Mouse (Mus musculus) cerebellum, adult 9-11 months (tissue): ENCODE measurements around the gene Ptgs1.
"Not testable (repeated sequence)": the region's sequence is repeated elsewhere in the genome, so short reads cannot be mapped to it uniquely, and the experiment has no call there.

Experiments
- DNase-seq: peaks from one replicate; pipeline ENCODE4 v3.0.0; 2022

The Ptgs1 gene

DNA sequence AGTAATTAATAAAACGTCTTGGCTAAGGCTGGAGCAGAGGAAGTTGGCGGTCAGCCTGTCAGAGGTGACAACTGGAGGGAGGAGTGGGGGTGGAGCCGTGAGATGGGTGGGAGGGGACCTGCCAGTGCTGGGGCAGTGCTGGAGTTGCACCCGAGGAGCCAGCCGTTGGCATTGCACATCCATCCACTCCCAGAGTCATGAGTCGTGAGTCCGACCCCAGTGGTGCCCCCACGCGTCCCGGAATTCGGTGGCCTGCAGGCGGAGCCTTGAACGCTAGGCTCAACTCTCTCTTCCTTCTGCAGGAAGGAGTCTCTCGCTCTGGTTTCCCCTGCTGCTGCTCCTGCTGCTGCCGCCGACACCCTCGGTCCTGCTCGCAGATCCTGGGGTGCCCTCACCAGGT, at the start of gene Ptgs1:
TSS of gene Ptgs1 (plus strand) at position 61 of the 400 bp plus-strand sequence.
- DNase-seq = no peak

DNA sequence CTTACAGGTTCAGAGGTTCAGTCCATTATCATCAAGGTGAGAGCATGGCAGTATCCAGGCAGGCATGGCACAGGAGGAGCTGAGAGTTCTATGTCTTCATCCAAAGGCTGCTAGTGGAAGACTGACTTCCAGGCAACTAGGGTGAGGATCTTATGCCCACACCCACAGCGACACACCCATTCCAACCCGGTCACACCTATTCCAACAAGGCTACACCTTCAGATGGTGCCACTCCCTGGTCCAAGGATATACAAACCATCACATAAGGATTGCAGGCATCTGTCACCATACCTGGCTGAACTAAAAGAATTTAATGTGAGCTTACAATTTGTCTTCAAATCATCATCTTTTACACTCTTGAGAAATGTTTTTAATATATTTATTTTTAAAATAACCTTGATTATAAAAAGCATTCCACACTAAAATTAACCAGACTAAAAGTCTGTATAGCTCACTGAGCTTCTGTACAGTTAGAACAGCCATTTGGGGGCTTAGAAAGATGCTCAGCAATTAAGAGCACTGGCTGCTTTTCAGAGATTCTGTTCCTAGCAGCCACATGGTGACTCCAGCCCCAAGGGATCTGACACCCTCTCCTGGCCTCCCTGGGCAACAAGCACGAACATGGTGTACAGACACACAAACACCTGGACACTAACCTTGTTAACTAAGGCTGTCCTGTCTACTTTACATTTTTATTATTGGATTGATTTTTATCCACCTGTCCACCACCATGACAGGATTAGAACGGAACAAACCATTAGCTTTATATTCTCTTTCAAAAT, 48.4 kb upstream of the Ptgs1 start:
- not testable (repeated sequence) for DNase-seq

DNA sequence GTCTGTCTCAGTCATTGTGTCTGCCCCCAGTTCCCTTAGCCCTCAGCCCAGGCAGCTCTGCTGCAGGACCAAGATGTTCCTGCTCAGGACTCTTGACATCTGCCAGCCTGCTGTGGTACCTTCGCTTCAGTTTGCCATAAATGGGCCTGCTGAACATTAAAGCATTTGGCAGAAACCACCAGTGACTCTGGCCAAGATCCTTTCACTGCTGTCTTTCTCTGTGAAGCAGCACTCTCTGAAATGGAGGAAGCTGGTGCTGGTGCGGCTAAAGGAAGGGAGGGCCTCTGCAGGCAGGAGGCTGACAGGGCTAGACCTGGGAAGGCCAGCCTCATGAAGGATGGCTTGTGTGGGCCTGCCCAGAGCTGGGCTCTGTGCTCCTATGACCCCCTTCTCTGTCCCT, 46.9 kb upstream of the Ptgs1 start:
- DNase-seq = no peak

DNA sequence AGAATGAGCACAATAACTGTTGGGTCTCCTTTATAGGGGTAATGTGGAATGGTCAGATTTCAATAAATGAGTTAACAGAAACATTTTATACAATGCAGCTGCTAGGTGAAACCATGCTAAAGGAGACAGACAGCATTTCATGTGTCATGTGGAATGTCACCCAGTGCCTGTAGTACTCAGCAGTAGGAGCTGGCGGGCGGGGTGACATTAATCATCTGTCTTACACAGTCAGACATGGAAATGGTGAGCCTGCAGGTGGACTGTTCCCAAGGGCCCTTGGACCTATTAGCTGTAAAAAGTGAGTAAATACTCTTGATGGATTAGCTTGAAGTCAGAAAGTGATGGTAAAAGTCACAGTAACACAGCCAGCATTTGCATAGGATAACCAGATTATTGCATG, 46.0 kb upstream of the Ptgs1 start:
- DNase-seq = no peak

DNA sequence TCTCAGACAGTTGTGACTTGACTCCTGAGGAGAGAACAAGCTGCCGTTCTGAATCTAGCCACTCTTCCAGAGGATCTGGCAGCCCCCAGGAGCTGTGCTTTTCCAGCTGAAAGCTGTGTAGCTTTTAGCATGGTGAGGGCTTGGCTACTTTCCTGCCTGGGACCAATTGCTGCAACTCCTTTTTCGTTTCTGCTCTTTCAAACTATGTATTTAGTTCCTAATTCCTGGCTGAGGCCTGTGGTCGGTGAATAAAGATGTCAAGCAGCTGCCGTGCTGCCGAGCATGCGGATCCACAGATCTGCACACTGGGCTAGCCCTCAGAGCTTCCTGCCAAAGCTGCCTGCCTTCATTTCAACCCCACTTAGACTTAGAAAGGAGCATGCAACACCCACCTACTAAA, 45.4 kb upstream of the Ptgs1 start:
- DNase-seq = no peak

DNA sequence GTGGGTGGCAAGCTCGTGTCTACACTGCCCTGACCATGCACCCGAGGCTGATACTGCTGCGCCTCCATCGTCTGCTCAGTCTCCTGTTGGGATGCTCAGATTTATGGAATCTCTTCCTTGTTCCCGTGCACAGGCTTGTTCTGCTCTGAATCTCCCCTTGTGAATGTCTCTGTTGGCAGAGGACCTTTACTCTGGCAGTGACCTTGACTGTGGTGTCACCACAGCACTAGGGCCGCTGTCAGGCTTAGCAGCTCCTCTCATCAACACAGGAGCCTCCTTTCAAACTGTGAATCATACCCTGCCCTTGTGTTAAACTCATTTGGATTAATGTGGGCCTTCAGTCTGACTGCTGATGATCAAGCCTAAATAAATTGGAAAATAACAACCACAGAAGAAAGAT, 41.0 kb upstream of the Ptgs1 start:
- not testable (repeated sequence) for DNase-seq

DNA sequence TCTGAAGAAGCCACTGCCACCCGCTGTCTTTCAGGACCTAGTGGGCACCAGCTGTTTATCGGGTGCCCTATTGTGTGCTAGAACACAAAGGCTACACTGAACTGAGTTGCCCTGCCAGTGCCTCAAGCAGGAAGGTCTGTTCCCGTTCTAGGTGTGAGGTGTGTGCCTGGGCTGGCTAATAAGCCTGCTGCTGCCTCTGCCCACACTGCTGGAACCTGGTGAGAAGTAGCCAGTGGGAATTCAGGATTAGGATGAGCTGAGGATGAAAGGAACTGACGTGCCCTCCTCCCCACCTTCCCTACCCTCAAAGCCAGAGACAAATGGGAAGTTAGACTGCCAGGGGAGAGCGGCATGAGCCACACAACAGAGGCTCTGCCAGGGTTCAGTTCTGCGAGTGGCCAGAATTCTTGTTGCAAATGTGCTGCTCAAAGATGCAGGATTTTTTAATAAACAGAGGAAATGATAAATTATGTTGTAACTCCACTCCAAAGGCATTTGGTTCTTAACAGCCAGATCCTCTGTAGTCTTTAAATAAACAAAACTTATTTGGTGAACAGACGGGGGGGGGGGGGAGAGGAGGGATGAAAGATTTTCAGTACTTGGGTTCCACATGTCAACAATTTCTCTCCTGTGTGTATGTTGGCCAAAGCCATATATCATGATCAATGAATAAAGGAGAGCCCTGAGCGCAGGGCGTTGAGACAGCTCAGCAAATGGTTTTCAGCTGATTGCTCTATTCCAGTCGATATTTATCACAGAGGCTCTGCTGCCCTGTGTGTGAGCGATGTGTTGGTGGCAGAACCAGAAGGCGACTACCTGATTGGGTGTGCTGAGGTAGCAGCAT, 38.9 kb upstream of the Ptgs1 start:
- no peak for DNase-seq

DNA sequence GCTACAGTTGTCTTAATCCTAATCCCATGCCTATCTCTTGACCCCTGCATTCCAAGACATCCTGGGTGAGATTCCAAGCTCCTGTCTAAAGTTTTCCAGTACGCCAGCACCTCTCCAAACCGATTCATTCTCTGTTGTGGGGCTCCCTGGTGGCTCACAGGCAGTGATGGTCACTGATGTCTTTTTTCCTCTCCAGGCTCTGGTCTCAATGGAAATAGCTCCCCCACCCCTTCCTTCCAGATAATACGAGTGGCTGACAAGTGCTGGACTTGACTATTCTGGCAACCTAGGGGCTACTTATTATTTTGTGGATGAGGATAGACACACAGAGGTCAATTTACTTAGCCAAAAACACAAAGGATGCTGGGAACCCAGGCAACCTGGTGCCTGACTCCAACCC, 33.2 kb upstream of the Ptgs1 start:
- DNase-seq = no peak

DNA sequence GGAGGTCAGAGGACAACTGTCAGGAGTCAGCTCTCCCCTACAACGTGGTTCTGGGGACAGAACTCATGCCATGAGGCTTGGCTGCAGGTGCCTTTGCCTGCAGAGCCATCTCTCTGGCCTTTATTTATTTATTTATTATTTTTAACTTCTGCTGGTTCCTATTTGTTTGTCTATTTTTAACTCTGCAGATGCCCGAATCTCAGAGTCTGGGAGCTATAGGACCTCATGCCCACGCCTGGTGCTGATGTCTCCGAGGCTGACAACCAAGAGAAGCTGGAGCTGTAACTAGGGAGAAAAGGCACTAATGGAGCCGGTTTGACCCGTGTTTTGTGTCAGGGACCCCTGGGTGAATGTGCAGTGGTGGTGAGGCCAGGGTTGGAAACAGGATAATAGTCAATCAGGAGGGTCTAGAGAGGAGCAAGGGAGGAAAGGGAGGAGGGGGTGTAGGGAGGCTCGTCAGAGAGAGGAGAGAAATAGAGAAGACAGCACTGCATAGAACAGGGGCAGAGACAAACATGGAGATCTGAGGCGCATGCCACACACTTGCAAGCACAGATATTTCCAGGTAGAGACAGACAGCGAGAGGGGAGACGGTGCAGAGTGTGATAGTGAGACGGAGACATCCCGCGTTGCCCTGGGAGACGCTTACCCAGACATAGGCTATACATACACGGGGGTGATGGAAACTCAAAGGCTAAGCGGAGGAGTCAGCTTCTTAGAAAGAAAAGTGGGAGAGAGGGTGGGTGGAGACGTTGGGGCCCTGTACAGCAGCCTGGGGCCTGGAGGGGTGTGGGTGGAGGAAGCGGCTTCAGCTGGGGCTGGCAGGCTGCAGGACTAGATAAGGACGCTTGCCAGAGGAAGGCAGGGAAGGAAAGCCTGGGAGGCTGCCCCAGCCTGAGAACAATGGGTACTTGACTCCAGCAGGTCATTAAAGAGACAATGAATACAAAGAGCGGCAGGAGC, 32.0 kb upstream of the Ptgs1 start:
- no peak for DNase-seq

DNA sequence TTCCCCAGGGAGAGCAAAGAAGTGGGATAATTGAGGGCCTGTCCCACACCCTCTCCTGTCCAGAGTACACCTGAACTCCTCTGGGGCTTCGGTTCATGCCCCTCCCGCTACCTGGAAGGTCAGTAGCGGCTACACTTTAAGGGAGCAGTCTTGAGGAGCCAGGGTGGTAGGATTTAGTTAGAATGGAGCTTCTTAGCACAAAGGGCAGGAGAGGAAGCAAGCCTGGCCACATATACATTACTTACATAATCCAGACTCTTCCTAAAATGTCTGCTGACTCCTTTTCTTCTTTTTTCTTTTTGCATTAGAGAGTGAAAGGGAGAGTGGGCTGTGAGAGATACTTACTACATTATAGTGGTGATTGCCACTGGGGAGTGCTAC, 31.4 kb upstream of the Ptgs1 start:
- no peak for DNase-seq

DNA sequence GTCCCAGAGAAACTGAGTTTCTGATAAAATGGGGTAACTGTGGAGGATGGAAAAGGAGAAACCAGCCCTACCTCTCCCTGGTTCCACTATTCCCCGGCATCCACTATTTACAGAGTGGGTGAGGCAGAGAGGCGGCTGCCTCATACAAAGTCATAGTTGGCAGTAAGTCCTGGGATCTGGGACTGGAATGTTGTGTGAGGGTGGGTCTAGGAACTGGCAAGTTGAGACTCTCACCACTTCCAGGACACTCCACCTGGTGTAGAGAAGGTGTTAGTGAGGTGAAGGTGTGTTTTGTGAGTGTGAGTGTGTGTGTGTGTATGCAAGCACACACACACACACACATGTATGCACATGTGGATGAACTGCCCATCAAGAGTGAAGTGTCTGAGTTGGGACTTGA, 29.4 kb upstream of the Ptgs1 start:
- DNase-seq = no peak

DNA sequence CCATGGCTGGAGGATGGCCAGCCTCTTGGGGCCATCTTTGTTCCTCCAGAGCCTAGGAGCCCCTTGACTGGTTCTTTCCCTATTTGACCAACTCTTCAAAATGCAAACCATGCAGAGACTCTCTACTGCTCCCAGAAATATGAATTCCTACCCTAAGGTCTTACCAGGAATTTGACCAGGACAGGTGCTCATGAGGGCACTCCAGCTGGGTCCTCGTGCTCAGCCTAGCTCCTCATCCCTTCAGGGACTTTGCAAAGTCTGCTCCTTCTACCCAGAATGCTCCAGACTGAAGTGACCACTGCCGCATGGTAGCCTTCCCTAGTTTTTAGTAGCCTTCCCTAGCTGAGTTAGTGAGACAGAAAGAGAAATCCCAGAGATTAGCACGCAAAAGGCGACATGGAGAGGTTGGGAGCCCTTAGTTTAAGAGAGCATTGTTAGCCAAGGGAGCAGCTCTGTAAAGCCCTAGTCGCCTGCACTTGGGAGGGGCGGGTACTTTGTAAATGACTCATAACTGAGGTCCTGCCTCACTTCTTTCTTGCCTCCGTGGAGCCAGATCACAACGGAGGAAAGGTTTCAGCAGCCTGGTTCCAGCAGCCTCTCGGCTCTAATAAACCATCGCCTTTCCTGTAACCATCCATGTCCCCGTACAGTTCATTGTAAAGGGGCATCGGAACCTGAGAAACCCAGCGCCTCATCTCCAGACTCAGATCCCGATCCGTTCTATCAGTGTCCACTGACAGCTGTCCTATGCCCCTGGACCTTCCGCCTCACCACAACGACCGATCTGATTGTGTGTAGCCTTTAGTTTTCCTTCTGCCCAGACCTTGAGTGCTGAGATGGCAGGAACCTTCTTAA, 28.2 kb upstream of the Ptgs1 start:
- no peak for DNase-seq

DNA sequence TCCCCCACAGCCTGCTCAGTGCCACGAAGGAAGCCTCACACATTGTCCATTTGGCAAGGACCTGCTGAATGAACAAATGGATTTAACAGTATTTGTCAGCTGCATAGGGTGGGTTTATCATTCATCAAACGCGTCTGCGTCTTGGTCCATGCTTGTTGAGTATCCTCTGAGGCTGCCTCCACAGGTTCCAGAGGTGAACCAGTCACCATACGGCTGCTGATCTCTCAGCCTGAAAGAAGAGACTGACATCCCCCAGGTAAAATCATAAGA, 27.7 kb upstream of the Ptgs1 start:
- DNase-seq = no peak

DNA sequence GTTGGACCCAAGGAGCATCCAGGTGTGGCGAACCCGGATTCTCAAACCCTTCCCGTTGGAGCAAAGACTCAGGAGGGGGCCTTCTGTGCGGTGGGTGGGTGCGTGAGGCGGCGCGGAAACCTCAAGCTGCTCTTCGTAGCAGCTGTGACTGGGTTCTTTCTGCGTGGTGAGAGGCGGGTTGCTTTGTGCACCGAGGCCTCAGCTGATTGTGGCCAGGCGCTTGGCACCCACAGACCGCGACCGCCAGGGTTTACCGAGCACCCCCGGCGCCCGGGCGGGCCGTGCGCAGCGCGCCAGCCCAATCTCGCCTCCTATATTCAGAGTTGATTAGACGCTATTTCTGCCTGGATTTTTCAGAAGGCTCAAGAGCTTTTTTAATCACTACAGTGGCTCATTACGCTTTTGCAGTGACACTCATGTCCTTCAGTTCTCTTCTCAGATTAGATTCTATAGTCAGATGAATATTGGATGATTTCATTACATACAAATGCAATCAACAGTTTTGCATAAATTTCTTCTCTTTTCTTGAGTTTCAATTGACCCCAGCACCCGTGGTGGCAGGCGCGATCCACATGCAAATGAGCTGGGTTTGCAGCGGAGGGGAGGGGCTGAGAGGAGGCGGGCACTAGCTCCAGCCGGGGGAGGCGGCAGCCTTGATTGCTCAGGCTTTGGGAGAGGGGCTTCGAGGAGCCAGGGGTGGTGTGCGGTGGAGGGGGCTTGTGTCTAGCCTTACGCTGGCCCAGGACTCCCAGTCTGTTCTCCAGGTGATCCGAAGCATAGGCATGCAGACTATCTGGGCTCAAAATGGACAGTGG, 27.0 kb upstream of the Ptgs1 start:
- no peak for DNase-seq

DNA sequence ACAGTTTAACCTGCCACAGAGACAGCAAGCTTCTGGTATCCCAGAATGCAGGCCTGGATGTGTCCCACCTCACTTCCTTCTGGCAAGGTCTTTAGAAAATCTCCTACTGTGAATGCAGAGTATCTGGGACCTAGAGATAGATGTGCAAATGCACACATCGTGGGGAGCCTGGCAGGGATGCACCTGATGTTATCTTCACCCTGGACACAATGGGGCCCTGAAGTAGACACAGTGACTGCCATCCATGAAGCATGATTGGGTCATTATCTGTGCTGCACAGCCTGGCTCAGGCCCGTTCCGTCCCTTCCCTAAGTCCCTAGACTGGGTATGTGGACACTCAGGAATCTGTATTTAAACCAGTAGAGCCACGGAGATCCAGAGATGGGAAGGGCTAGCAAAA, 25.6 kb upstream of the Ptgs1 start:
- DNase-seq = no peak

DNA sequence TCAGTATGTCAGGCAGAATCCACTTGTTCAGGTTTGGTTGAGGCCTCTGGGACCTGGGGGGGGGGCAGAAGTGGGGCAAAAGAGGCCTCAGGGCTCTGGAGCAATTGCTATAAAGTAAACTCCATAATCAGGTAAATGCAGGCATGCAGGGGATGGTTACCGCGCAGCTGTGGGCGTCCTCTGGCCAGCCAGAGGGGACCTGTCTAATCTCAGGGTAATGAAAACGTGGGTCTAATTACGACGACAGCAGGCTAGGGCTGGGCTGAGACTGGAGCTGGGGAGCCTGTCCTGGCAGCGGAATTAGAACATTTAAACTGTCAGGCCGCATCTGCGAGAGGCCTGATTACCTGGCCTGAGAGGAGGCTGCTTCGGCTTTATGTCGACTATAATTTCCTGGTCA, 23.2 kb upstream of the Ptgs1 start:
- no peak for DNase-seq

DNA sequence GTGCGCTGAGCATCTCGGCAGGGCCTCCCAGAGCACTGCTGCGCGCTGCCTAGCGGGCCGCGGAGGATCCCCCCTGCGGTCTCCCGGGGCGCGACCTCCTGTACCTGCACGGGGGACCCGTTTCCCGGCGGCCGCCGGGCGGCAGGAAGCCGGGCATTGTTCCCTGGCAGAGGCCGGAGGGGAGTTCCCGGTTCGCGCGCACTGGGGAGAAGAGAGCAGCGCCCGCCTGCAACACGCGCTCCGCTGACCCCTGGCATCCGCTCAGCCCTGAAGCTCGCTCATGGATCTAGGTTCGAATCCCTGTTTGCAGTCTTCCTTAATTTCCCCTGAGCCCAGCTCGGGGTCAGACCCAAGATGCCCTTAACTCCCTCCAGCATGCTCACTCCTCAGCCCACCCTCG, 19.4 kb upstream of the Ptgs1 start:
- no peak for DNase-seq

DNA sequence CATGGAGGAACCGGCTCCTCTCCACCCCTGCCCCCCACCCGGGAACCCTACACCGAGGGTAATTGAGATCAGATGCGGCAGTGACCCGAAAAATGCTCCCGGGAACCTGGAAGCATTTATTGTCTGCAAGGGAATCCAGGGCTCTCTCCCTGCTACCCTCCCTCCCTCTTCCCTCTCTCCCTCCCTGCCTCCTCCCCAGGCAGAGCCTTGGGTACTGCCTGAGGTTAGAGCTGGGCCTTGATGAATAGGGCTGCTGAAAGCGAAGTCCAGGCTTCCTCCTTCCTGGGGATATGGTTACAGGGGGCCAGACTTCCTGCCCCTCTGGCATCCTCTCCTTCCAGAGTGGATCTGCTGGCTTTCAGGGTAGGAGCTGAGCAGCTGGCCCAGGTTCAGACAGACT, 18.4 kb upstream of the Ptgs1 start:
- DNase-seq = no peak

DNA sequence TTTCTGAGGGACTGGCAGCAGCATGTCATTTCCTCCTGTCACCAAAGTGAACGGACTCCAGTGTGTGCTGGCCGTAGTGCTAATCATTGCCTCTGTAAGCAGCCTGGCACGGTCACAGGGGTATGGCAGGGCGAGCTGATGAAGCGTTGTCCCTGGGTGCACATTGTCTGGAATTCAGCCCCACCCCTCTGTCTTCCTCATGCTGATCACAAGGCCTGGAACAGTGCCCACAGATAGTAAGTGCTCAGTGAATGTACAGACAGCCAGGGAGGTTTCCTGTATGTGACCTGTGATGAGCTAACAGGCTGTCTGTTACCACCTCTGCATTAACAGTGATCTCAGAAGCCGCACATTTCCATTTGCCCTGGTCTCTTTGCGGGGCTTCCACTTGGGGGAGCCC, 17.1 kb upstream of the Ptgs1 start:
- no peak for DNase-seq

DNA sequence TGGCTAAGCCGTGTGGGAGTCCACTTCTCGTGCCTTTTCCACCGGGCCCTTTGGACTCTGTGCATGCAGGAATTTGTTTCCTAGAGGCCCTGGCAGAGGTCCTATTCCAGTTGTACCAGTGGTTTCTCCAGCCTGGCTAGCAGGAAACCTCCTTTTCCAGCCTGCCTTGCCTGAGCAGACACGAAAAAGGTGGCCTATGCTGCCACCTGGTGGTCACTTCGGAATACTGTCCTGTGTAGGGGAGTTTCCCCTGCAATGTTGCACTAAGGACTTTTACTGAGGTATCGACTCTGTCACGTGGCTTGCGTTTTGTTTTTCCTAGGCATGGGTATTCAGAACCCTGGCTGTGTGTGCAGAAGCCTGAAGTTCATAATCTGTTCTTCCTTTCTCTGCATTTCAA, 16.2 kb upstream of the Ptgs1 start:
- peak; percentile 64 for DNase-seq

DNA sequence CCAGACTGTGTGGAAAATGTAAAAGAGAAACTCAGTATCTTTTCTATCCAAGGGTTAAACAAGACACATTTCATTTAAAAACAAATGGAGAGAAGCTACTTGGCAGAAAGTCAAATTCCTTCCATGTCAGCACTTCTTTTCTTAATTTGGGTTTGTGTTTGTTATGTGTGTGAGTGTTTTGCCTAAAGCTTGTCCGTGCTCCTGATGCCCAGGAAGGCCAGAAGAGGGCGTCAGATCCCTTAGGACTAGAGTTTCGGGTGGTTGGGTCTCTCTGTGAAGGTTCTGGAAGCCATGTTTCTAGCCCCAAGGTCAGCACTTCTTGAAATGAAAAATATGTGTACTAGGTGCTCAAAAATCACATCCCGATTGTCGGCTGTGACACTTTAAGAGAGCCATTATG, 15.8 kb upstream of the Ptgs1 start:
- DNase-seq = no peak
